Mouse (Mus musculus) intestine, postnatal 0 days (tissue): ENCODE measurements around the gene Cenpb. TPM values are rescaled to one million over a fixed set of nuclear protein-coding genes. Genes with fewer than 3 reads are reported as not detected.

Experiments
- ATAC-seq: fragments of 200-750 bp; cut with Nextera tagmentation; 2 replicates; pipeline ENCODE4 v1.8.0; 2017; ENCODE audit warnings: mild to moderate bottlenecking, moderate TSS enrichment, moderate library complexity
- H3K27ac ChIP-seq: fragments of 300-500 bp; sonication (generic); 2 replicates; pipeline ENCODE4 v1.5.1; 2014; ENCODE audit warnings: mild to moderate bottlenecking, low read depth, low read length, moderate library complexity
- H3K27me3 ChIP-seq: fragments of 300-500 bp; sonication (generic); replicated peaks from 2 replicates; pipeline ENCODE4 v1.6.1; 2014; ENCODE audit warnings: low read length, mixed read lengths; ENCODE audit not compliant: control insufficient read depth, insufficient read depth
- H3K36me3 ChIP-seq: fragments of 300-500 bp; sonication (generic); 2 replicates; pipeline ENCODE4 v1.6.1; 2014; ENCODE audit warnings: mild to moderate bottlenecking, moderate library complexity; ENCODE audit not compliant: control insufficient read depth, insufficient read depth
- H3K4me1 ChIP-seq: fragments of 300-500 bp; sonication (generic); replicated peaks from 2 replicates; pipeline ENCODE4 v1.6.1; 2014; ENCODE audit warnings: antibody characterized with exemption, low read length, mixed read lengths; ENCODE audit not compliant: control insufficient read depth, insufficient read depth
- H3K4me2 ChIP-seq: fragments of 300-500 bp; sonication (generic); replicated peaks from 2 replicates; pipeline ENCODE4 v1.6.1; 2014; ENCODE audit warnings: low read depth, mild to moderate bottlenecking, moderate library complexity
- H3K4me3 ChIP-seq: fragments of 300-500 bp; sonication (generic); 2 replicates; pipeline ENCODE4 v1.5.1; 2014; ENCODE audit warnings: low read depth, low read length
- H3K9ac ChIP-seq: fragments of 300-500 bp; sonication (generic); 2 replicates; pipeline ENCODE4 v1.6.1; 2014; ENCODE audit warnings: mild to moderate bottlenecking, low read depth, low read length
- H3K9me3 ChIP-seq: fragments of 300-500 bp; sonication (generic); 2 replicates; pipeline ENCODE4 v1.6.1; 2016; ENCODE audit warnings: mixed run types; ENCODE audit not compliant: control insufficient read depth
- CTCF ChIP-seq: sonication (generic); IDR thresholded peaks from 2 replicates; pipeline ENCODE4 v1.5.1; 2016; ENCODE audit warnings: low read depth, mild to moderate bottlenecking, control low read depth, antibody characterized with exemption, moderate library complexity
- WGBS: fragments of 180-500 bp; shearing (Covaris S2); extraction: QIAGEN DNeasy Blood & Tissue Kit; methylation state at CpG from one replicate; pipeline ENCODE4 v1.1.7; 2014; 5-methylcytosine and 5-hydroxymethylcytosine counted together
- polyA plus RNA-seq: library from polyadenylated mRNA; unstranded; fragments of >200 nt; fragmentation: Nextera tagmentation; extraction: Ambion mirVana; gene quantifications from 2 replicates; pipeline ENCODE4 v1.2.1, GENCODE M21; 2015

The Cenpb gene
- polyA plus RNA-seq, 1 experiment from 2014 or later, result 15.9 TPM

DNA sequence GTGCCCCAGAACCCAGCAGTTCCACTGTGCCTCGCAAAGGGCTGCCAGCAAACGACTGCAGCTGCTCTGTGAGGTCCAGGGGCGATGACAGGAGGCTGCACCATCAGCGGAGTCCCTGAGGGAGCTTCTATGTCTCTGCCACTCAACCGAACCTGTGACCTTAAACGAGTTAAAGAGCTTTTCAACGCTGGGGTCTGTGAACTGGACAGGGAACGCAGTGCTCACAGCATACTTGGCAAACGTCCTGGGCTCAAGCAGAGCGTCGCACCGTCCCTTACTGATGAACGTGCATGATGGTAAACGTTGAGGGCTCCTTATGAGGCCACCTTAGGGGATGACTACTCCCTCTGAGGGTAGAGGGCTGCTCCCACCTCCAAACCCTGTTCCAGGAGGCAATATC lies 6.5 kb upstream of the Cenpb start:
- 5% methylated on average over 14 of the region's 14 CpGs for WGBS
- no peak for TF ChIP-seq CTCF
- Histone ChIP-seq H3K9me3 (no peaks in the 10 kb centered on the region), H3K27me3 (no peaks in the 10 kb centered on the region), H3K4me1 (peaks cover 3% of the 10 kb centered on the region; the same call in 1 of the 2 replicates), H3K4me2 (peak overlapping the region; percentile 78), H3K9ac (peak overlapping the region; percentile 55), H3K27ac (peak overlapping the region; percentile 35; the same call in 1 of the 2 replicates), H3K36me3 (peaks cover 2% of the 10 kb centered on the region; the same call in 1 of the 2 replicates), H3K4me3 (peak overlapping the region; percentile 53)
- no peak; the same call in 1 of the 2 replicates for ATAC-seq

DNA sequence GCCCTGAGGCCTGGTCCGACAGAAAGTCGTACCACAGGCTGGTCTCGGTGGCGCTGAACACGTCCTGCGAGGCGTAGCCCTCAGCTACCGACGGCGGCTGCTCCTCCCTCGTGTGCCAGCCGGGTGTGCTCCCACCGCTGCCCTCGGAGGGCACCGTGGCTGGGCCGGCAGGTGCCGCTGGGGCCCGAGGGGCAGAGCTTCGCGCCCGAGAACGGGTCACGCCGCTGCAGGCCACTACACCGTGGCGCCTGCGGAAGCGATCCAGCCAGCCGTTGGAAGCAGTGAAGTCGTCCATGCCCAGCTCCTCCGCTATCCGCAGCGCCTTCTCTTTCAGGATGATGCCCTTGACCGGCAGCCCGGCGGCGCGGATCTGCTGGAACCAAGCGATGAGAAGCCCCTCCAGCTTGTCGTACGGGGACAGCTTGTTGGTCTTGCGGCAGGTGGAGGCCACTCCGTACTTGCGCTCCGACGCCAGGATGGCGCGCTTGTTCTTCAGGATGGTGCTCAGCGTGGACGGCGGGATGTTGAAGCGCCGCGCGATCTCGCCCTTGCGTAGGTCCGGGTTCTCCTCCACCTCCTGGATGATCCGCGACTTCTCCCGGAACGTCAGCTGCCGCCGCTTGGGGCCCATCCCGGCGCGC lies 501 bp downstream of the Cenpb start:
- Histone ChIP-seq H3K9me3 (no peaks in the 10 kb centered on the region), H3K4me1 (peaks cover 20% of the 10 kb centered on the region), H3K4me3 (peak overlapping the region; percentile 65), H3K4me2 (peak overlapping the region; percentile 96), H3K9ac (peak overlapping the region; percentile 96), H3K27ac (peak overlapping the region; percentile 98), H3K36me3 (no peaks in the 10 kb centered on the region), H3K27me3 (no peaks in the 10 kb centered on the region)
- ATAC-seq, result peak; percentile 62
- peak; percentile 17; the same call in 1 of the 2 replicates for TF ChIP-seq CTCF
- under 1% methylated on average over 65 of the region's 67 CpGs for WGBS

GRCm38 (mm10) chr2:131178828-131179245 lies 1.0 kb downstream of the Cenpb start:
- Histone ChIP-seq H3K27ac (peak overlapping the region; percentile 98), H3K36me3 (no peaks in the 10 kb centered on the region), H3K4me2 (peak overlapping the region; percentile 96), H3K4me1 (peaks cover 20% of the 10 kb centered on the region), H3K27me3 (no peaks in the 10 kb centered on the region), H3K4me3 (peak overlapping the region; percentile 65), H3K9me3 (no peaks in the 10 kb centered on the region), H3K9ac (peak overlapping the region; percentile 96)
- no peak for ATAC-seq
- WGBS, result 15% methylated on average over 25 of the region's 26 CpGs
- TF ChIP-seq CTCF, result no peak

DNA sequence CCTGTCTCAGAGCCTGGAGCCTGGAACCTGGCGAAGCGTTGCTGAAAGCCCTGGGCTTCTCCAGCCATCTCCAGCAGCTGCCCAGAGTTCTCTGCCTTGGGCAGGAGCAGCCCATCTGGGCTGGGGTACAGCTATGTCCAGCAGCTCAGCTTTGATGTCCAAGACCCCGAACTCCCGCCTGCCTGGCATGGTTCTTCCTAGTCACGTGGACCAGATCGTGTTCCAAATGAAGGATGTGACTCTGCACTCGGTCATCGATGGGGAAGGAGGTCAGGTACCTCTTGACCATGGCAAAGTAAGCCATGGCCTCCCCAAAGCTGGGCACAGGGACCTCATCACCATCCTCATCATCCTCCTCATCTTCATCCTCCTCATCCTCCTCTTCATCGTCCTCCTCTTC lies 1.9 kb downstream of the Cenpb start:
- Histone ChIP-seq H3K4me3 (peak overlapping the region; percentile 65), H3K27me3 (no peaks in the 10 kb centered on the region), H3K27ac (peak overlapping the region; percentile 70; the same call in 1 of the 2 replicates), H3K36me3 (no peaks in the 10 kb centered on the region), H3K9me3 (no peaks in the 10 kb centered on the region), H3K9ac (peak overlapping the region; percentile 51), H3K4me1 (peaks cover 20% of the 10 kb centered on the region), H3K4me2 (peak overlapping the region; percentile 96)
- no peak for ATAC-seq
- 47% methylated on average over 9 of the region's 9 CpGs for WGBS
- no peak for TF ChIP-seq CTCF

- Histone ChIP-seq H3K4me2 (peak overlapping the region; percentile 96), H3K9me3 (no peaks in the 10 kb centered on the region), H3K27me3 (no peaks in the 10 kb centered on the region), H3K36me3 (no peaks in the 10 kb centered on the region; the same call in 1 of the 2 replicates), H3K9ac (peak overlapping the region; percentile 22; the same call in 1 of the 2 replicates), H3K4me3 (peak overlapping the region; percentile 65), H3K27ac (peak overlapping the region; percentile 83), H3K4me1 (peaks cover 20% of the 10 kb centered on the region)
- WGBS, result 35% methylated on average over 5 of the region's 5 CpGs
- peak; percentile 66 for ATAC-seq
- TF ChIP-seq CTCF, result no peak
Observed at GRCm38 (mm10) chr2:131176491-131176890, 3.4 kb downstream of the Cenpb start.

GRCm38 (mm10) chr2:131175945-131176309 lies 3.9 kb downstream of the Cenpb start:
- no peak overlapping the region for H3K4me3 ChIP-seq
- no peaks in the 10 kb centered on the region for H3K9me3 ChIP-seq
- no peaks in the 10 kb centered on the region; the same call in 1 of the 2 replicates for H3K36me3 ChIP-seq
- H3K9ac ChIP-seq, result peak overlapping the region; percentile 22
- H3K4me2 ChIP-seq, result peak overlapping the region; percentile 96
- no peak for ATAC-seq
- TF ChIP-seq CTCF, result no peak
- H3K27ac ChIP-seq, result peak overlapping the region; percentile 83
- peaks cover 20% of the 10 kb centered on the region for H3K4me1 ChIP-seq
- 54% methylated on average over 1 of the region's 1 CpGs for WGBS
- H3K27me3 ChIP-seq, result no peaks in the 10 kb centered on the region
